Mouse (Mus musculus) myocyte (in vitro differentiated cells): ENCODE data around the gene Pacrg. TPM values are rescaled to one million over a fixed set of nuclear protein-coding genes. Genes with fewer than 3 reads are reported as not detected.

Source experiments
- H3K27me3 ChIP-seq: one replicate; pipeline ENCODE4 v1.6.1; 2011; ENCODE audit not compliant: control insufficient read depth, insufficient read depth, insufficient read length
- H3K36me3 ChIP-seq: one replicate; pipeline ENCODE4 v1.6.1; 2011; ENCODE audit not compliant: control insufficient read depth, insufficient read depth
- H3K4me2 ChIP-seq: one replicate; pipeline ENCODE4 v1.6.1; 2011; ENCODE audit warnings: low read depth, control low read depth
- H3K4me3 ChIP-seq: one replicate; pipeline ENCODE4 v1.5.1; 2011; ENCODE audit warnings: mild to moderate bottlenecking, control low read depth, moderate library complexity
- H3K79me2 ChIP-seq: one replicate; pipeline ENCODE4 v1.6.1; 2011; ENCODE audit not compliant: control insufficient read depth, insufficient read depth
- H3ac ChIP-seq: one replicate; pipeline ENCODE4 v1.6.1; 2011; ENCODE audit not compliant: control insufficient read depth, insufficient read length
- CEBPB ChIP-seq: IDR thresholded peaks from 2 replicates; pipeline ENCODE4 v1.6.1; 2011; ENCODE audit warnings: mild to moderate bottlenecking, moderate library complexity; ENCODE audit not compliant: poor library complexity, insufficient read depth, severe bottlenecking
- E2F4 ChIP-seq: IDR thresholded peaks from one replicate; pipeline ENCODE4 v1.6.1; 2011; ENCODE audit warnings: mild to moderate bottlenecking, control low read depth, moderate library complexity; ENCODE audit not compliant: insufficient read depth
- MAX ChIP-seq: IDR thresholded peaks from one replicate; pipeline ENCODE4 v1.6.1; 2011; ENCODE audit warnings: low read depth, mild to moderate bottlenecking, control low read depth
- MYOD1 ChIP-seq, 3 experiments: IDR thresholded peaks; one replicate each; pipeline ENCODE4 v1.6.1; 2011; ENCODE audit warnings: control low read depth in 2 of 3, low read depth in 2 of 3, mild to moderate bottlenecking in 2 of 3, moderate library complexity in 1 of 3; ENCODE audit not compliant: insufficient read length in 2 of 3, control insufficient read depth in 1 of 3
- MYOG ChIP-seq, 3 experiments: IDR thresholded peaks; one replicate each; pipeline ENCODE4 v1.6.1; 2011; ENCODE audit warnings: control low read depth in 2 of 3, low read depth in 2 of 3, mild to moderate bottlenecking in 2 of 3; ENCODE audit not compliant: insufficient read length in 2 of 3, control insufficient read depth in 1 of 3, insufficient read depth in 1 of 3
- POLR2A ChIP-seq: IDR thresholded peaks from one replicate; pipeline ENCODE4 v1.6.1; 2011; ENCODE audit warnings: low read depth, mild to moderate bottlenecking, control low read depth, moderate library complexity; ENCODE audit not compliant: insufficient read length
- POLR2AphosphoS2 ChIP-seq: IDR thresholded peaks from one replicate; pipeline ENCODE4 v1.6.1; 2011; ENCODE audit warnings: low read depth, control low read depth; ENCODE audit not compliant: insufficient read length
- REST ChIP-seq: IDR thresholded peaks from one replicate; pipeline ENCODE4 v1.6.1; 2011; ENCODE audit warnings: mild to moderate bottlenecking, control low read depth, moderate library complexity; ENCODE audit not compliant: insufficient read depth, insufficient read length
- SRF ChIP-seq: IDR thresholded peaks from one replicate; pipeline ENCODE4 v1.6.1; 2011; ENCODE audit warnings: low read depth; ENCODE audit not compliant: control insufficient read depth, insufficient read length
- TCF12 ChIP-seq: IDR thresholded peaks from one replicate; pipeline ENCODE4 v1.6.1; 2011; ENCODE audit warnings: mild to moderate bottlenecking, control low read depth; ENCODE audit not compliant: poor library complexity, insufficient read depth, severe bottlenecking
- TCF3 ChIP-seq: IDR thresholded peaks from one replicate; pipeline ENCODE4 v1.6.1; 2011; ENCODE audit warnings: low read depth, control low read depth; ENCODE audit not compliant: insufficient read length
- USF1 ChIP-seq: IDR thresholded peaks from one replicate; pipeline ENCODE4 v1.6.1; 2011; ENCODE audit warnings: low read depth, mild to moderate bottlenecking, control low read depth, moderate library complexity
- polyA plus RNA-seq: library from polyadenylated mRNA; unstranded; fragments of >200 nt; fragmentation: generic; extraction: Trizol; gene quantifications from one replicate; pipeline ENCODE4 v1.2.1, GENCODE M21; 2012; ENCODE audit warnings: missing spikeins

Pacrg gene
- polyA plus RNA-seq, 1 experiment = 0.64 TPM

DNA sequence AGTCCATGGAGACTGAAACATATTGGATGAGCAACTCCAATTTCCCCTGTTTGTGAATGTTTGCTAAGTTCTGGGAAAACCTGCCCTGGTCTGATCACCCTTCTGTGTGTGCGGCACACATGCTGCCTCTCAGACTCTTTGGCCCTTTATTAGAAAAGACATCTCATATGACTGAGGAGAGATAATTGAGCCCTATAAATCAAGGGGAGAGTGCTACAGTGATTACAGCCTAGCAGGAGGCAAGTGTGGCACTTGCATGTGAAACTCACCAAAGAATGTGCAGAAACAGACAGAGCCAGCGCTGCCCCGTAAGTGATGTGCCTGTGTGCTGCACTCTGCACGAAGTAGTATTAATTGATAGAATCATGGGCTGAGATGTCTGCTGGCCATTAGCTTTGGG is 383.7 kb downstream of the Pacrg start:
- Histone ChIP-seq H3K79me2 (no peaks in the 10 kb centered on the region), H3K27me3 (no peaks in the 10 kb centered on the region), H3K4me2 (no peak overlapping the region), H3K36me3 (no peaks in the 10 kb centered on the region), H3K4me3 (no peak overlapping the region), H3ac (no peak overlapping the region)
- TF ChIP-seq MYOD1 (IDR thresholded peaks at IDR 0.05; ENCODE audit: control insufficient read depth in 1 of 3, insufficient read length in 2 of 3, low read depth in 2 of 3) (no peak), USF1 (no peak), TCF3 (no peak), MYOG (IDR thresholded peaks at IDR 0.05; ENCODE audit: control insufficient read depth in 1 of 3, insufficient read depth in 1 of 3, insufficient read length in 2 of 3, low read depth in 2 of 3) (no peak), MAX (no peak), SRF (no peak), REST (no peak), TCF12 (no peak), CEBPB (no peak), POLR2A (no peak), E2F4 (no peak), POLR2AphosphoS2 (no peak)

DNA sequence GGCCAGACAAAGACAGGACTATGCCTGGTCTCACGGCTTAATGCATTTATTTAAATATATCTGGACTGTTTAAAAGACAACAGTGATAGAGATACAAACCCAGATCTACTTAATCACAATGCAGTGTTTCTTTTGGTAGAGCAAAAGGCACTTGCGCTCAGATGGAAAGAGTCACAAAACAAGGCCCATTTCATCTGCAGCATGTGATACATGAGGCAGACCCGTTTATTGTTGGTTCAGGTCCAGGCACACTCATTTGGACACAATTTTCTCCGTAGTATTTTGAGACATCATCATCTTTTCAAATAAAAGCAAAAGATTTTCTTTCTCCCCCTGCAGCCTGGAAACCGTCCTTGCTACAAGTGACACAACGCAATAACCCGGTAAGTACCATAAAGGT is 384.1 kb downstream of the Pacrg start:
- Histone ChIP-seq H3K27me3 (no peaks in the 10 kb centered on the region), H3ac (no peak overlapping the region), H3K36me3 (no peaks in the 10 kb centered on the region), H3K4me2 (no peak overlapping the region), H3K4me3 (no peak overlapping the region), H3K79me2 (no peaks in the 10 kb centered on the region)
- no peak for TF ChIP-seq POLR2A
- TF ChIP-seq REST = no peak
- no peak for TF ChIP-seq TCF12
- TF ChIP-seq MYOG (IDR thresholded peaks at IDR 0.05; ENCODE audit: control insufficient read depth in 1 of 3, insufficient read depth in 1 of 3, insufficient read length in 2 of 3, low read depth in 2 of 3) = no peak
- TF ChIP-seq USF1 = no peak
- TF ChIP-seq E2F4 = no peak
- TF ChIP-seq MYOD1 (IDR thresholded peaks at IDR 0.05; ENCODE audit: control insufficient read depth in 1 of 3, insufficient read length in 2 of 3, low read depth in 2 of 3) = no peak
- no peak for TF ChIP-seq POLR2AphosphoS2
- TF ChIP-seq TCF3 = no peak
- no peak for TF ChIP-seq CEBPB

DNA sequence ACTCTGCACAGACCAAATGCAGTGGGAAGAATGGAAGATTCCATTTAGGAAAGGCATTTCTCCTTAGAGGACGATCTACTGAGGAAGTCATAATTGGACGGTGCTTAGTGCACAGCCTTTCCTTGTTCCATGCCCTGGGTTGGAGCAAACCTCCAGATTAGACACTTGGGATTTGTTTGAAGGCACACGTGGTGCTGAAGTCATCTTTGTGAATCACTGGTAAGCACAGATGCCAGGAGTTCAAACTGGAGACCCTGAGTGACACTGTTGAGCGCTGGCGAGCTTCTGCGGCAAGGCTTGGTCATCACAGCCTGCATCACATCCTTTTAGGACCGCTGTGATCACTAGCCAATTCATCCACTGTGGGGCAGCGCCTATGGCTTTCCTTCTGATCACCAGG is 385.7 kb downstream of the Pacrg start:
- no peak for TF ChIP-seq POLR2A
- TF ChIP-seq SRF = no peak
- TF ChIP-seq MYOG (IDR thresholded peaks at IDR 0.05; ENCODE audit: control insufficient read depth in 1 of 3, insufficient read depth in 1 of 3, insufficient read length in 2 of 3, low read depth in 2 of 3) = no peak
- no peak for TF ChIP-seq TCF12
- TF ChIP-seq USF1 = no peak
- TF ChIP-seq MYOD1 (IDR thresholded peaks at IDR 0.05; ENCODE audit: control insufficient read depth in 1 of 3, insufficient read length in 2 of 3, low read depth in 2 of 3) = no peak
- no peak for TF ChIP-seq CEBPB
- no peak for TF ChIP-seq MAX
- TF ChIP-seq TCF3 = no peak
- no peak for TF ChIP-seq POLR2AphosphoS2
- no peaks in the 10 kb centered on the region for H3K27me3 ChIP-seq
- no peak overlapping the region for H3ac ChIP-seq
- H3K36me3 ChIP-seq = no peaks in the 10 kb centered on the region
- H3K4me3 ChIP-seq = no peak overlapping the region
- no peak overlapping the region for H3K4me2 ChIP-seq
- H3K79me2 ChIP-seq = no peaks in the 10 kb centered on the region

DNA sequence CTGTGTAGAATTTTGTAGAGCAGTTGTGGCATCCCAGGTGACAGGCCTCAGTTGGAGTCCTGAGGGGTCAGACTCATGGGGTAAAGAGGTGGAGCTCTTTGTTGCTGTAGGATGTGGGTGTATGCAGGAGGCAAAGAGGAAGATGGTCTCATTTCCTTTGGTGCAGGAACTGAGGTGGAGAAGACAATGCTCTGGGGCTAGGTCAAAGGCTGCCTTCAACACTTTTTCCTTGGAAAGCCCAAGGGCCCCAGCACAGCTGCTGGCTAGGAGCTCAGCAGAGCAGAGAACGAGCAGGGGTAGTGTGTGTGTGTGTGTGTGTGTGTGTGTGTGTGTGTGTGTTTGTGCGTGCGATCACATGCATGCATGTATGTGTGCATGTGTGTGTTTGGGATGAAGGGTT is 387.3 kb downstream of the Pacrg start:
- Histone ChIP-seq H3K36me3 (no peaks in the 10 kb centered on the region), H3K4me2 (no peak overlapping the region), H3K27me3 (no peaks in the 10 kb centered on the region), H3K79me2 (no peaks in the 10 kb centered on the region), H3K4me3 (no peak overlapping the region), H3ac (no peak overlapping the region)
- no peak for TF ChIP-seq MYOD1 (IDR thresholded peaks at IDR 0.05; ENCODE audit: control insufficient read depth in 1 of 3, insufficient read length in 2 of 3, low read depth in 2 of 3)
- no peak for TF ChIP-seq CEBPB
- no peak for TF ChIP-seq MYOG (IDR thresholded peaks at IDR 0.05; ENCODE audit: control insufficient read depth in 1 of 3, insufficient read depth in 1 of 3, insufficient read length in 2 of 3, low read depth in 2 of 3)
- TF ChIP-seq REST = no peak
- no peak for TF ChIP-seq MAX
- TF ChIP-seq POLR2AphosphoS2 = no peak
- no peak for TF ChIP-seq TCF3
- TF ChIP-seq TCF12 = no peak
- no peak for TF ChIP-seq POLR2A
- no peak for TF ChIP-seq E2F4
- TF ChIP-seq USF1 = no peak
- no peak for TF ChIP-seq SRF
